Mouse (Mus musculus) macrophage (primary cell): ENCODE data around the gene Ccdc159. TPM values are rescaled to one million over a fixed set of nuclear protein-coding genes. Genes with fewer than 3 reads are reported as not detected.
A peak's percentile ranks its signal among the peaks of the same experiment; 100 is the strongest.

Experiments used
- H3K27ac ChIP-seq: fragments of 350-480 bp; formaldehyde crosslinking; 2 replicates; pipeline ENCODE4 v1.9.0; 2021
- H3K36me3 ChIP-seq: fragments of 350-480 bp; formaldehyde crosslinking; 2 replicates; pipeline ENCODE4 v1.9.0; 2021; ENCODE audit errors: inconsistent target
- H3K4me3 ChIP-seq: fragments of 350-480 bp; formaldehyde crosslinking; 2 replicates; pipeline ENCODE4 v1.9.0; 2021; ENCODE audit errors: inconsistent target
- H3K79me2 ChIP-seq: fragments of 350-480 bp; formaldehyde crosslinking; 2 replicates; pipeline ENCODE4 v1.9.0; 2021; ENCODE audit errors: inconsistent target
- WGBS: methylation state at CpG from one replicate; pipeline ENCODE4 v1.1.7; 2026; ENCODE audit warnings: inconsistent platforms; ENCODE audit not compliant: missing documents; 5-methylcytosine and 5-hydroxymethylcytosine counted together
- polyA plus RNA-seq: library from polyadenylated mRNA; stranded (reverse); fragments of 250-400 nt; gene quantifications from 3 replicates; pipeline ENCODE4 v1.2.4, GENCODE M21; 2018; ENCODE audit warnings: inconsistent platforms

Gene Ccdc159
- polyA plus RNA-seq, 1 experiment from 2014 or later, result 0.63 TPM

GRCm38 (mm10) chr9:21962010-21962409, 34.7 kb downstream of the Ccdc159 start:
- H3K27ac ChIP-seq, result no peak overlapping the region

GRCm38 (mm10) chr9:21962416-21963059, 35.3 kb downstream of the Ccdc159 start:
- Histone ChIP-seq H3K27ac (no peak overlapping the region), H3K36me3 (no peaks in the 10 kb centered on the region), H3K79me2 (no peaks in the 10 kb centered on the region), H3K4me3 (peak overlapping the region; percentile 18)
- WGBS, result 7% methylated on average over 27 of the region's 34 CpGs

More at GRCm38 (mm10) chr9:21962010-21962409, 34.7 kb downstream of the Ccdc159 start:
- Histone ChIP-seq H3K79me2 (no peaks in the 10 kb centered on the region), H3K4me3 (peak overlapping the region; percentile 18), H3K36me3 (no peaks in the 10 kb centered on the region)
- 2% methylated on average over 15 of the region's 15 CpGs for WGBS

GRCm38 (mm10) chr9:21963417-21963816, 36.1 kb downstream of the Ccdc159 start, which contains the start of gene Epor:
Epor (minus strand) TSS chr9:21963506.
- H3K36me3 ChIP-seq, result no peaks in the 10 kb centered on the region
- no peaks in the 10 kb centered on the region for H3K79me2 ChIP-seq
- 43% methylated on average over 8 of the region's 8 CpGs for WGBS
- no peak within 1 kb of the TSS for H3K27ac ChIP-seq
- H3K4me3 ChIP-seq, result peak within 1 kb of the TSS; percentile 18

GRCm38 (mm10) chr9:21968883-21969282, 41.6 kb downstream of the Ccdc159 start:
- 37% methylated on average over 6 of the region's 6 CpGs for WGBS
- H3K36me3 ChIP-seq, result no peaks in the 10 kb centered on the region
- no peak overlapping the region for H3K27ac ChIP-seq
- no peaks in the 10 kb centered on the region for H3K79me2 ChIP-seq
- H3K4me3 ChIP-seq, result no peak overlapping the region

- no peaks in the 10 kb centered on the region for H3K79me2 ChIP-seq
- WGBS, result 72% methylated on average over 4 of the region's 4 CpGs
- H3K4me3 ChIP-seq, result no peak overlapping the region
- no peaks in the 10 kb centered on the region for H3K36me3 ChIP-seq
- no peak overlapping the region for H3K27ac ChIP-seq
Observed at GRCm38 (mm10) chr9:21969304-21969703, 42.0 kb downstream of the Ccdc159 start.

GRCm38 (mm10) chr9:21976626-21977175, 49.4 kb downstream of the Ccdc159 start:
- 85% methylated on average over 10 of the region's 10 CpGs for WGBS
- Histone ChIP-seq H3K36me3 (no peaks in the 10 kb centered on the region), H3K79me2 (no peaks in the 10 kb centered on the region), H3K4me3 (no peak overlapping the region), H3K27ac (no peak overlapping the region)

- no peak overlapping the region for H3K27ac ChIP-seq
- no peaks in the 10 kb centered on the region for H3K36me3 ChIP-seq
- H3K4me3 ChIP-seq, result no peak overlapping the region
- WGBS, result 83% methylated on average over 5 of the region's 5 CpGs
- no peaks in the 10 kb centered on the region for H3K79me2 ChIP-seq
Observed at GRCm38 (mm10) chr9:21977331-21977730, 50.1 kb downstream of the Ccdc159 start.

- Histone ChIP-seq H3K27ac (no peak overlapping the region), H3K36me3 (no peaks in the 10 kb centered on the region), H3K4me3 (no peak overlapping the region), H3K79me2 (no peaks in the 10 kb centered on the region)
- WGBS, result 52% methylated on average over 2 of the region's 2 CpGs
Observed at GRCm38 (mm10) chr9:21977972-21978371, 50.7 kb downstream of the Ccdc159 start.

GRCm38 (mm10) chr9:21978398-21979128, 51.3 kb downstream of the Ccdc159 start:
- Histone ChIP-seq H3K36me3 (no peaks in the 10 kb centered on the region), H3K27ac (no peak overlapping the region), H3K4me3 (no peak overlapping the region), H3K79me2 (no peaks in the 10 kb centered on the region)
- 85% methylated on average over 4 of the region's 4 CpGs for WGBS

- no peaks in the 10 kb centered on the region for H3K79me2 ChIP-seq
- H3K27ac ChIP-seq, result no peak overlapping the region
- no peaks in the 10 kb centered on the region for H3K36me3 ChIP-seq
- WGBS, result 69% methylated on average over 3 of the region's 3 CpGs
- no peak overlapping the region for H3K4me3 ChIP-seq
Observed at GRCm38 (mm10) chr9:21983911-21984310, 56.6 kb downstream of the Ccdc159 start.

Other genes with a start within 250 kb of the Ccdc159 start
- gene Ldlr, start 204.0 kb upstream of the Ccdc159 start, polyA plus RNA-seq, result 29.9 to 80.2 TPM (median 62.2 TPM) in 3 replicates
- 0.45 to 5.8 TPM (median 3.0 TPM) in 3 replicates for gene Spc24, start 167.2 kb upstream of the Ccdc159 start, polyA plus RNA-seq
- gene Kank2, start 128.7 kb upstream of the Ccdc159 start, polyA plus RNA-seq, result 5.1 to 8.4 TPM (median 5.6 TPM) in 3 replicates
- not detected in 3 replicates for gene Angptl8, start 92.0 kb upstream of the Ccdc159 start, polyA plus RNA-seq
- gene Dock6, start 74.8 kb upstream of the Ccdc159 start, polyA plus RNA-seq, result 1.8 to 4.1 TPM (median 3.4 TPM) in 3 replicates
- gene Rab3d, start 9.3 kb upstream of the Ccdc159 start, polyA plus RNA-seq, result 12.4 to 19.7 TPM (median 16.8 TPM) in 3 replicates
- gene Tmem205, start 85 bp downstream of the Ccdc159 start, polyA plus RNA-seq, result 14.3 to 71.0 TPM (median 48.2 TPM) in 3 replicates
- gene Plppr2, start 9.6 kb downstream of the Ccdc159 start, polyA plus RNA-seq, result 0.36 to 1.4 TPM (median 0.91 TPM) in 3 replicates
- 5.2 to 6.3 TPM (median 5.4 TPM) in 3 replicates for gene Swsap1, start 28.3 kb downstream of the Ccdc159 start, polyA plus RNA-seq
- 5.3 to 6.7 TPM (median 6.5 TPM) in 3 replicates for gene Epor, start 36.0 kb downstream of the Ccdc159 start, polyA plus RNA-seq
- 1.8 to 2.4 TPM (median 2.3 TPM) in 3 replicates for gene Rgl3, start 62.0 kb downstream of the Ccdc159 start, polyA plus RNA-seq
- 0.10 to 0.13 TPM in 2 of 3 replicates, not detected in the other for gene Ccdc151, start 75.2 kb downstream of the Ccdc159 start, polyA plus RNA-seq
- 72.3 to 78.4 TPM (median 76.1 TPM) in 3 replicates for gene Prkcsh, start 75.3 kb downstream of the Ccdc159 start, polyA plus RNA-seq
- gene Elavl3, start 124.6 kb downstream of the Ccdc159 start, polyA plus RNA-seq, result not detected in 3 replicates
- gene Gm49318, start 143.8 kb downstream of the Ccdc159 start, polyA plus RNA-seq, result not detected in 3 replicates
- gene Zfp653, start 143.9 kb downstream of the Ccdc159 start, polyA plus RNA-seq, result 4.3 to 7.0 TPM (median 5.2 TPM) in 3 replicates
- gene Ecsit, start 158.0 kb downstream of the Ccdc159 start, polyA plus RNA-seq, result 8.1 to 14.7 TPM (median 10.0 TPM) in 3 replicates
- not detected in 3 replicates for gene Cnn1, start 171.7 kb downstream of the Ccdc159 start, polyA plus RNA-seq
- 46.8 to 70.0 TPM (median 65.2 TPM) in 3 replicates for gene Elof1, start 189.7 kb downstream of the Ccdc159 start, polyA plus RNA-seq
- gene Acp5, start 208.2 kb downstream of the Ccdc159 start, polyA plus RNA-seq, result 6.4 to 8.0 TPM (median 7.2 TPM) in 3 replicates
- gene Pigyl, start 229.4 kb downstream of the Ccdc159 start, polyA plus RNA-seq, result 27.7 to 36.9 TPM (median 33.2 TPM) in 3 replicates